Mouse (Mus musculus) bone marrow macrophage, adult 2 months (primary cell): ENCODE results near the gene Grin2a.

Experiments
- CTCF ChIP-seq: IDR thresholded peaks from 2 replicates; pipeline ENCODE4 v1.5.1; 2012; ENCODE audit warnings: low read depth, mild to moderate bottlenecking, low read length, moderate library complexity
- POLR2A ChIP-seq: IDR thresholded peaks from 2 replicates; pipeline ENCODE4 v1.6.1; 2012; ENCODE audit warnings: mild to moderate bottlenecking, low read depth, low read length, borderline replicate concordance

GRCm38 (mm10) chr16:9767946-9768345 is 227.4 kb downstream of the Grin2a start:
- TF ChIP-seq POLR2A = no peak
- TF ChIP-seq CTCF = no peak
